Mouse (Mus musculus) regulatory T cell (primary cell): ENCODE measurements around the gene Nabp2.

Experiments
- in situ Hi-C: fragments of 300-600 bp; cut with MboI, MseI; formaldehyde crosslinking; loops from one replicate; pipeline ENCODE4 v1.15.1; 2025; ENCODE audit warnings: high pct_unique_total_duplicates

Gene Nabp2

GRCm38 (mm10) chr10:128411211-128412054, at the start of gene Nabp2, which contains the start of gene Rnf41:
Gene Nabp2, minus strand, starts transcription at chr10:128411492.
Gene Rnf41, plus strand, starts transcription at chr10:128411657.
- in situ Hi-C loops = no loop called here

- in situ Hi-C loops = no loop called here
Measured at GRCm38 (mm10) chr10:128460270-128460630, 49.0 kb upstream of the Nabp2 start.

GRCm38 (mm10) chr10:128459409-128460269, 48.3 kb upstream of the Nabp2 start:
- in situ Hi-C loops = loop anchor here (5.0 kb wide), 1 partner anchor 92 kb away; the partner anchor contains the start of gene Coq10a

GRCm38 (mm10) chr10:128458719-128459408, 47.6 kb upstream of the Nabp2 start, which contains the start of gene Smarcc2:
Gene Smarcc2, plus strand, starts transcription at chr10:128459248.
- in situ Hi-C loops = loop anchor here (5.0 kb wide), 1 partner anchor 92 kb away; the partner anchor contains the start of gene Coq10a

GRCm38 (mm10) chr10:128458348-128458718, 47.0 kb upstream of the Nabp2 start:
- in situ Hi-C loops = loop anchor here (5.0 kb wide), 1 partner anchor 91 kb away; the partner anchor contains the start of gene Coq10a

GRCm38 (mm10) chr10:128457676-128458075, 46.4 kb upstream of the Nabp2 start:
- in situ Hi-C loops = loop anchor here (5.0 kb wide), 1 partner anchor 90 kb away; the partner anchor contains the start of gene Coq10a

GRCm38 (mm10) chr10:128455280-128455679, 44.0 kb upstream of the Nabp2 start:
- in situ Hi-C loops = loop anchor here (5.0 kb wide), 1 partner anchor 88 kb away; the partner anchor contains the start of gene Coq10a

GRCm38 (mm10) chr10:128454471-128454870, 43.2 kb upstream of the Nabp2 start:
- in situ Hi-C loops = no loop called here

- in situ Hi-C loops = no loop called here
Measured at GRCm38 (mm10) chr10:128451014-128451413, 39.7 kb upstream of the Nabp2 start.

- in situ Hi-C loops = loop anchor here (5.0 kb wide), 1 partner anchor 38 kb away; no protein-coding TSS in a partner anchor
Measured at GRCm38 (mm10) chr10:128445407-128445806, 34.1 kb upstream of the Nabp2 start.

- in situ Hi-C loops = no loop called here
Measured at GRCm38 (mm10) chr10:128444354-128444753, 33.1 kb upstream of the Nabp2 start.

- in situ Hi-C loops = no loop called here
Measured at GRCm38 (mm10) chr10:128442718-128443117, 31.4 kb upstream of the Nabp2 start.

- in situ Hi-C loops = no loop called here
Measured at GRCm38 (mm10) chr10:128441324-128442119, 30.2 kb upstream of the Nabp2 start.

GRCm38 (mm10) chr10:128440407-128440806, 29.1 kb upstream of the Nabp2 start:
- in situ Hi-C loops = no loop called here

GRCm38 (mm10) chr10:128438675-128439279, 27.5 kb upstream of the Nabp2 start:
- in situ Hi-C loops = no loop called here

- in situ Hi-C loops = no loop called here
Measured at GRCm38 (mm10) chr10:128436376-128436775, 25.1 kb upstream of the Nabp2 start.

- in situ Hi-C loops = no loop called here
Measured at GRCm38 (mm10) chr10:128435873-128436272, 24.6 kb upstream of the Nabp2 start.

GRCm38 (mm10) chr10:128435186-128435823, 24.0 kb upstream of the Nabp2 start:
- in situ Hi-C loops = no loop called here

GRCm38 (mm10) chr10:128434681-128435080, 23.4 kb upstream of the Nabp2 start:
- in situ Hi-C loops = no loop called here

- in situ Hi-C loops = no loop called here
Measured at GRCm38 (mm10) chr10:128433417-128433816, 22.1 kb upstream of the Nabp2 start.
